Mouse (Mus musculus) thymus, adult 2 months (tissue): ENCODE data around the gene Ctnna3.

Source experiments
- CTCF ChIP-seq: fragments of 200-500 bp; IDR thresholded peaks from 2 replicates; pipeline ENCODE4 v1.5.1; 2012; ENCODE audit warnings: mild to moderate bottlenecking, control low read depth, low read length, moderate library complexity, borderline replicate concordance; ENCODE audit not compliant: control insufficient read depth, poor library complexity, insufficient read depth; ENCODE audit errors: extremely low read depth
- POLR2A ChIP-seq: fragments of 200-500 bp; IDR thresholded peaks from 2 replicates; pipeline ENCODE4 v1.6.1; 2012; ENCODE audit warnings: mild to moderate bottlenecking, low read length, control low read depth, moderate library complexity; ENCODE audit not compliant: control insufficient read depth, poor library complexity, insufficient read depth; ENCODE audit errors: extremely low read depth

- TF ChIP-seq POLR2A (no peak), CTCF (no peak)
These were observed 14.0 kb upstream of the Ctnna3 start for GRCm38 (mm10) chr10:63415850-63416249.
